Mouse (Mus musculus): ENCODE data around the gene Fam25c. TPM values are rescaled to one million over a fixed set of nuclear protein-coding genes. Genes with fewer than 3 reads are reported as not detected.
"Not testable (repeated sequence)": the region's sequence is repeated elsewhere in the genome, so short reads cannot be mapped to it uniquely, and the experiment has no call there.

Fam25c gene
- total RNA-seq, 2 experiments from 2014 or later = not detected

GRCm38 (mm10) chr14:34364254-34365146 lies 9.3 kb upstream of the Fam25c start:
- ATAC-seq (replicated peaks; ENCODE audit: poor library complexity) = not testable (repeated sequence)

DNA sequence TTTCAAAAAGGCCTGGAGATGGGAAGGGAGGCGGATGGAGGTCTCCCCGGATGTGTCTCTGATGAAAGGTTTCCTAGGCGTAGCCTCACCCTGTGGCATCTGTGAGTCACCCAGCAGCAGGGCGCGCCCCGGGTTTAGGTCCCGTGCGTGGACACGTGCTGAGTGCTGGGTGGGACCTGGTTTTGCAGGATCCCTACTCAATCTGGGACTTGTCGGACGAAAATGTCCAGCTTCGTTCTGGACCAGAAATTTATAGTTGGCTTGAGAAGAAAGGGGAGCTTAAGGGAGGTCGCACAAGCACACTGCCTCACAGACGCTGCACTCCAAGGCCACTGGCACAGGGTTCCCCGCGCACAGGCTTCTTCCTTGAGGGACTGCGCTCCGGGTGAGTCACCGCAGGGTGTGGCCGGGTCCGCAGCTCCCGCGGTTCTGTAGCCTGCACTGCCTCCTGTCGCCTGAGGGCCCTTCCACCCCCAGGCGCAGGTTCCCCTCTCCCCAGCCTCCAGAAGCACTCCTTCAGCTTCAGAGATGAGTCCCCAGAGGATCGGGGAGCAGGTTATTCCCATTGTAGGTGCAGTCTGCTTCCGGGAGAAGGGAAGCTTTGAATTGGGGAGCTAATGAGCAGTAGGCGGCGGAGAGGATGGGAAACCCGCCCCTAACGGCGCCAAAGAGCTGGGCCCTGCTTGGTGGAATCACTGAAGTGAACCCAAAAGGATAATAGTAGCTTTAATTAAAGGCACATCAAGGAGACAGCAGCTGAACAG lies 8.4 kb upstream of the Fam25c start:
- peak; percentile 88 for ATAC-seq (replicated peaks; ENCODE audit: poor library complexity)

GRCm38 (mm10) chr14:34362726-34363445 lies 7.7 kb upstream of the Fam25c start:
- peak; percentile 69 for ATAC-seq (replicated peaks; ENCODE audit: poor library complexity)

- no peak for ATAC-seq (replicated peaks; ENCODE audit: poor library complexity)
Measured at GRCm38 (mm10) chr14:34362135-34362534, 6.9 kb upstream of the Fam25c start.

DNA sequence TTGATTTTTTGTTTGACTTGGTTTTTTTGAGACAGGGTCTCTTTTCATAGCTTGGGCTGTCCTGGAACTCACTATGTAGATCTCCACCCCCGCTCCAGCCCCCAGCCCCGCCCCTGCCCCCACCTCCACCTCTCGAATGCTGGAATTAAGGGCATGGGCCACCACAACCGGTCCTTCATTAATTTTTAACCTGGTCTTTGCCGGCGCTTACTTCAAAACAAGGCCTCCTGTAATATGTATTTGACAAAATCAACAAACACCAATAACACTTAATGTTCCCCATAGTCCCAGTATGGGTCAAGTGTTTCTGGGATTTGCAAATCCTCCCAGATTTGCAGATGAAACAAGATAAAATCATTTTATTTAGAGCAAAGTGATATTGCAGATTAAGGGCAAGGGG lies 5.0 kb upstream of the Fam25c start:
- no peak for ATAC-seq (replicated peaks; ENCODE audit: poor library complexity)

DNA sequence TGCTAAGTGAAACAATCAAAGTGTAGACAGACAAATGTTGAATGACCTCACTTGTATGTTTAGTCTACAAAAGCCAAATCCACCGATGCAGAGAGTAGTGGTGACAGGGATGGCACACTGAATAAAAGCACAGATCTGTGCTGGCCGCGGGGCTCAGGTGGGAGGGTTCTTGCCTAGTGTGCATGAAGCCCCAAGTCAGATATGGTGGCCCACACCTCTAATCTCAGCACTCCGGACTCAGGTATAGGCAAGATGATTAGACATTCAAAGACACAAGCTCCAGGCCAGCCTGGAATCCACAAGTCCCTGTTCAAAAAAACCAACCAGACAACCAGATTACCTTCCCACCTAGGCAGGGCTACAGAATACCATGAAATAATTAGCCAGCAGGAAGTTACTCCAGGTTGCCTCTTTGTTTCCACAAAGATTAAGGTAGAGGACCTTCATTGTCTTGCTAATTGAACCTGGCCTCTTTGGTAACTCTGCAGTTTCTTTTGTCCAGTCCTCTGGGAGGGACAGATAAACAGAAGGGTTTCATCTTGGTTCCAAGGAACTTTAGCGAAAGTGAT lies 4.5 kb upstream of the Fam25c start:
- no peak for ATAC-seq (replicated peaks; ENCODE audit: poor library complexity)

DNA sequence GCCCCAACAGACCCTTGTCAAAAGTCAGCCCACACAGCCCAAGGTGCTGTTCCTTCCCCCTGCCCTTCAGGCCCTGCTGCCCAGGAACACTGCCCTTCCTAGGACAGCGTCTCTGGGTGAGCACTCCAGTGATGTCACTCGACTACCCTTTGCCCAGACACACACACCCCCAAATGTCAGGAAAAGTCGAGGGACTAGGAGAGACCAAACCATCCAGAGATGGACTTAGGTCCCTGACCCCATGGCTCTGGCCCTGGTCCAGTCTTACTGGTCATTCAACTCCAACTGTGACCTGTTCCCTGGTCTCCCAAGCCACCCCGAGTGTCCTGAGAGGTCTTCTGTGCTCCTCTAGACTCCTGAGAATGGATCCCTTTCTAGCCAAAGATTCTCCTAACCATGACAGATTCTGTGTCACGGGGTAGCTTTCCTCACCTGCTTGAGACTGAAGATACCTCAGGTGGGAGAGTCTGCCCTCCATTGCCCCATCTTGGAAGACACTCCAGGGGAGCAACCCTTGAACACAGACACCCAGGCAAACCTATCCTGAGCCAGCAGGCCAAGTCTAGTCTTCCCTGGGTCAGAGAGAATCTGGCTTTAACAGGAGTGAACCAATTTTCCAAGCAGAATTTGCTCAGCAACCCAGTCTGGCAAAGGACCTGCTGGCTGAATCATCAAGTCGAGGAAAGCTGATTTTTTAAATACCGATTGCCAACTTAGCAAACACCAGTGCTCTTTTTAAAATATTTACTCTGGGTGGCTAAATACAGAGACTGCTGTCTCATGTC lies 2.6 kb upstream of the Fam25c start:
- ATAC-seq (replicated peaks; ENCODE audit: poor library complexity) = no peak

GRCm38 (mm10) chr14:34354456-34354855 lies 777 bp downstream of the Fam25c start:
- no peak for ATAC-seq (replicated peaks; ENCODE audit: poor library complexity)

DNA sequence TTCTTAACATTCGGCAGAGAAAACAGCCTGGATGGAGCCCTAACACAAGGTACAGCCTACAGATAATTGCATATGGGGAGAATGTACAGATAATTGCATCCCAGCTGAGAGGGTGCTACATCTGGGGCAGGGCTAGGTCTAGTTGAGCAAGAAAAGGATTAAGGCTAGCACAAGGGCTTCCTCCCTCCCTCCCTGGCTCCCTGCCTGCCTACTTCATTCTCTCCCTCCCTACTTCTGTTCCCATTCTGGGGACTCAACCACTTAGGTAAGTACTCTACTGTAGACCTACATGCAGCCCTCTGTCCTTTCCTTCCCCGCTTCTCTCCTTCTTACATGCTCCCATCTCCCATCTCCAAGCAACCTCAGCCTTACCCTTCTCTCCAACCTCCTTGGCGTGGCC lies 1.9 kb downstream of the Fam25c start:
- no peak for ATAC-seq (replicated peaks; ENCODE audit: poor library complexity)

GRCm38 (mm10) chr14:34352523-34352922 lies 2.7 kb downstream of the Fam25c start:
- ATAC-seq (replicated peaks; ENCODE audit: poor library complexity) = no peak

DNA sequence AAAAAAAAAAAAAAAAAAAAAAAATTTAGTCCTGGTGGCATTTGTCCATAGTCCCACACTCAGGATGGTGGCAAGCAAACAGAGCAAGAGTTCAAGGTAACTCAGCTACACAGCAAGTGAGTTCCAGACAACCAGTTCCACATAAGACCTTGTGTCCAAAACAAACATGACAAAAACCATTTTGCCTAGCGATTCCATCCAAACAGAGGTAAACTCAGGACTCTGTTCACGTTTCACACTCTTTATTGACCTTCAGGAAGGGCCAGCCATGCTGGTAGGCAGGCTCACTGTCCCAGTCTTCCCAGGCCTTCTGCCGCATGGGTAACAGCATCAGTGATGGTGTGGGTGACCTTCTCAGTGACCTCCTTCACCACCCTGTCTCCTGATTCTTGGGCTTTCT lies 3.6 kb downstream of the Fam25c start:
- no peak for ATAC-seq (replicated peaks; ENCODE audit: poor library complexity)

DNA sequence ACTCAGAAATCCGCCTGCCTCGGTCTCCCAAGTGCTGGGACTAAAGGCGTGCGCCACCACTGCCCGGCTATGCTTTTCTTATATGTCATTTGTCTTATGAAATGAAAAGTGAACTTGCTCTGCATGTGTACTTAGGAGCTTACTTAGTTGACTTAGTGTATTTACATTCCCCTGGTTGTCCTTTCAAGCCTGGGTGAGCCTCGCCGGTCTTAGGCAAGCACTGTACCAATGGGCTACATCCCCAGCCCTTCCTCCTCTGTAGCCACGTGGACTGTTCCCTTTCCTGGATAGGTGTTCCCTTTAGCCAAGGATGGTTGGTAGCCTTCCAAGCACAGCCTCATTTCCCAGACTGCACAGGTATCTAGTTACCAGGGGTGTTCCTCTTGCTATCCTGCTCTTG lies 6.2 kb downstream of the Fam25c start:
- ATAC-seq (replicated peaks; ENCODE audit: poor library complexity) = no peak

DNA sequence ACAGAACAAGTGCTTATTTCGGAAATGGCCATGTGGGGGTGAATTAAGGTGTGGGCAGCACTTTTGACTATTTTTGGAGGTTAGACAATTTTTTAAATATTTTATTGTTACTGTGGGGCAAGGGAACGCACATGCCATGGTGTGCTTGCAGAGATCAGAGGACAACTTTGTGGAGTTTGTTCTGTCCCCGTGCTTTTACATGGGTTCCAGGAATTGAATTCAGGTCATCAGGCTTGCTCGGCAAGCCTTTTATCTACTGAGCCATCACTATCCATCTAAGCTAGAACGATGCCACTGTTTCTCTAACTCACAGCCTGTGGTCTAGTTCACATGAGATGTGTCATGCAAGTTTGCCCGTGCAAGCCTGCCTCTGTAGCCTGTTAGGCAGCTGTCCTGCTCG lies 6.9 kb downstream of the Fam25c start:
- ATAC-seq (replicated peaks; ENCODE audit: poor library complexity) = no peak

DNA sequence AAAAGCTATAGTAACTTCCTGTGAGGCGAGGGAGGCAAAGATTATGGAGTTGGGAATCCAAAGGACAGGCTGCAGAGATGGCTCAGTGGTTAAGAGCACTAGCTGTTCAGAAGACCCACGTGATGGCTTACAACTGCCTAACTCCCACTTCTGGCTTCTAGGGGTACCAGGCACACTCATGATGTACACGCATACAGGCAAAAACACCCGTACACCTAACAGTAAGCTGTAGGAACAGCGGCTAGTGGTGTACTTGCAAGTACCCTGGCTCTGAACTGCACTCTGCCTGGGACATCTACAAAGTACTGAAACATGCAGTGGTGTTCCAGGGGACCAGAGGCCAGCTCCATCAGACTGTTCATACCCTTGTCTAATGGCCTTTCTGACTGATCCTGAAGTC lies 8.1 kb downstream of the Fam25c start:
- no peak for ATAC-seq (replicated peaks; ENCODE audit: poor library complexity)

- ATAC-seq (replicated peaks; ENCODE audit: poor library complexity) = no peak
Measured at GRCm38 (mm10) chr14:34345771-34346566, 9.3 kb downstream of the Fam25c start.

- no peak for ATAC-seq (replicated peaks; ENCODE audit: poor library complexity)
Measured at GRCm38 (mm10) chr14:34344361-34344760, 10.9 kb downstream of the Fam25c start.

DNA sequence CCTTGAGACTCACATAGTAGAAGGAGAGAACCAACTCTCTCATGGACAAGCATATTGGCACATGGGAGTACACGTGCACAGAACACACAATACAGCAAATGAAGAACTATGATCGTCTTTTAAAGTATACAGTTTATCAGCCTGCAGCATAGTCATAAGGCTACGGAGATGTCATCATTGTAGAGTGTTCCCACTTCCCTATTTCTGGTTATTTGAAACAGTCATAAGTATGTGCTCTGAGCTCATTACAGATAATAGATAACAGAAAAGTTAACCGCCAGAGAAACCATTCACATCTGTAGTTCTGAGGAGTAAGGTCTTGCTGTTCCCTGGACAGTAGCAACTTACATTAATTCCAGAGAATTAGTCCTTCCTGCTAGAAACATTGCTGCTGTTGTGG lies 12.2 kb downstream of the Fam25c start:
- ATAC-seq (replicated peaks; ENCODE audit: poor library complexity) = peak; percentile 92

DNA sequence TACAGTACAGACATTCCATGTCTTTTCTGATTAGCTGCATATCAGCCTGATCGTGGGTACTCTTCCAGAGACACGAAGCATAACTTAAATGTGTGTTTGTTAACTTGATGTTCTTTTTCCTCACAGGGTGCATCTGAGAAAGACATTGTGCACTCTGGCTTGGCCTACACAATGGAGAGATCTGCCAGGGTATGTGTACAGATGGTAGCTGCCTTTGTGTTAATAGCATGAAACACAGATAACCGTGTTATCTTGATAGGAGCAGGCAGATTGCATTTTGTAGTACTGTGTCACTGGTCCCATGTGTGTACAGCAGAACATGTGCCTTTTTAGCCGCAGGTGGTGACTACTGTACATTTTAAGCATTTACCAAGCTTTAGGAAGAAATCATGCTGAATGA lies 13.2 kb downstream of the Fam25c start:
- no peak for ATAC-seq (replicated peaks; ENCODE audit: poor library complexity)

GRCm38 (mm10) chr14:34339446-34339845 lies 15.8 kb downstream of the Fam25c start:
- ATAC-seq (replicated peaks; ENCODE audit: poor library complexity) = no peak

- ATAC-seq (replicated peaks; ENCODE audit: poor library complexity) = no peak
Measured at GRCm38 (mm10) chr14:34332476-34332875, 22.8 kb downstream of the Fam25c start.

Data from megakaryocyte progenitor cell, adult 5-6 weeks (primary cell).